Mouse (Mus musculus): ENCODE results near the gene Mvb12a.

Mvb12a gene

GRCm38 (mm10) chr8:71586891-71587290, 44.2 kb downstream of the Mvb12a start:
- Histone ChIP-seq H3K4me1 (replicated peaks; ENCODE audit: low read depth, low read length) (peaks cover 54% of the 10 kb centered on the region), H3K27me3 (ENCODE audit: insufficient read depth, low read length) (peaks cover 27% of the 10 kb centered on the region), H3K9me3 (ENCODE audit: low read length) (no peaks in the 10 kb centered on the region), H3K36me3 (ENCODE audit: insufficient read depth, low read length) (peaks cover 27% of the 10 kb centered on the region), H3K4me3 (replicated peaks; ENCODE audit: low read length) (no peak overlapping the region)
- TF ChIP-seq CTCF (conservative IDR thresholded peaks at IDR 0.05; ENCODE audit: low read length) (peak; percentile 81), NANOG (IDR thresholded peaks at IDR 0.05; ENCODE audit: borderline replicate concordance, low read length) (no peak), POU5F1 (IDR thresholded peaks at IDR 0.05; ENCODE audit: borderline replicate concordance, low read length) (no peak)

- peaks cover 17% of the 10 kb centered on the region for H3K27me3 ChIP-seq (ENCODE audit: insufficient read depth, low read length)
- H3K9me3 ChIP-seq (ENCODE audit: low read length), result no peaks in the 10 kb centered on the region
- H3K4me1 ChIP-seq (replicated peaks; ENCODE audit: low read depth, low read length), result peaks cover 64% of the 10 kb centered on the region
- TF ChIP-seq POU5F1 (IDR thresholded peaks at IDR 0.05; ENCODE audit: borderline replicate concordance, low read length), result no peak
- no peak for TF ChIP-seq CTCF (conservative IDR thresholded peaks at IDR 0.05; ENCODE audit: low read length)
- TF ChIP-seq NANOG (IDR thresholded peaks at IDR 0.05; ENCODE audit: borderline replicate concordance, low read length), result no peak
- peaks cover 32% of the 10 kb centered on the region for H3K36me3 ChIP-seq (ENCODE audit: insufficient read depth, low read length)
- H3K4me3 ChIP-seq (replicated peaks; ENCODE audit: low read length), result no peak overlapping the region
These were observed 46.0 kb downstream of the Mvb12a start for GRCm38 (mm10) chr8:71588762-71589161.

- Histone ChIP-seq H3K36me3 (ENCODE audit: insufficient read depth, low read length) (peaks cover 26% of the 10 kb centered on the region), H3K27me3 (ENCODE audit: insufficient read depth, low read length) (0 out of 2 replicates have a peak, but pooled peaks cover 3% of the 10 kb centered on the region), H3K4me1 (replicated peaks; ENCODE audit: low read depth, low read length) (peaks cover 65% of the 10 kb centered on the region), H3K9me3 (ENCODE audit: low read length) (no peaks in the 10 kb centered on the region), H3K4me3 (replicated peaks; ENCODE audit: low read length) (peak overlapping the region; percentile 95)
- TF ChIP-seq CTCF (conservative IDR thresholded peaks at IDR 0.05; ENCODE audit: low read length), result no peak
- no peak for TF ChIP-seq NANOG (IDR thresholded peaks at IDR 0.05; ENCODE audit: borderline replicate concordance, low read length)
- no peak for TF ChIP-seq POU5F1 (IDR thresholded peaks at IDR 0.05; ENCODE audit: borderline replicate concordance, low read length)
These were observed 48.3 kb downstream of the Mvb12a start for GRCm38 (mm10) chr8:71591017-71591416.

- peaks cover 71% of the 10 kb centered on the region for H3K4me1 ChIP-seq (replicated peaks; ENCODE audit: low read depth, low read length)
- H3K4me3 ChIP-seq (replicated peaks; ENCODE audit: low read length), result peak within 1 kb of the TSS; percentile 95
- TF ChIP-seq CTCF (conservative IDR thresholded peaks at IDR 0.05; ENCODE audit: low read length) (no peak), NANOG (IDR thresholded peaks at IDR 0.05; ENCODE audit: borderline replicate concordance, low read length) (no peak), POU5F1 (IDR thresholded peaks at IDR 0.05; ENCODE audit: borderline replicate concordance, low read length) (no peak)
- peaks cover 4% of the 10 kb centered on the region; the same call in 1 of the 2 replicates for H3K27me3 ChIP-seq (ENCODE audit: insufficient read depth, low read length)
- H3K9me3 ChIP-seq (ENCODE audit: low read length), result no peaks in the 10 kb centered on the region
- H3K36me3 ChIP-seq (ENCODE audit: insufficient read depth, low read length), result peaks cover 30% of the 10 kb centered on the region
These were observed 49.0 kb downstream of the Mvb12a start, which contains the start of gene Pgls for GRCm38 (mm10) chr8:71591471-71592373. Gene Pgls (plus strand): TSS chr8:71592176.

- Histone ChIP-seq H3K4me1 (replicated peaks; ENCODE audit: low read depth, low read length) (peaks cover 75% of the 10 kb centered on the region), H3K36me3 (ENCODE audit: insufficient read depth, low read length) (peaks cover 34% of the 10 kb centered on the region), H3K9me3 (ENCODE audit: low read length) (no peaks in the 10 kb centered on the region), H3K4me3 (replicated peaks; ENCODE audit: low read length) (peak overlapping the region; percentile 95), H3K27me3 (ENCODE audit: insufficient read depth, low read length) (peaks cover 11% of the 10 kb centered on the region)
- TF ChIP-seq NANOG (IDR thresholded peaks at IDR 0.05; ENCODE audit: borderline replicate concordance, low read length) (no peak), POU5F1 (IDR thresholded peaks at IDR 0.05; ENCODE audit: borderline replicate concordance, low read length) (no peak), CTCF (conservative IDR thresholded peaks at IDR 0.05; ENCODE audit: low read length) (no peak)
These were observed 49.9 kb downstream of the Mvb12a start for GRCm38 (mm10) chr8:71592374-71593170.

- Histone ChIP-seq H3K4me3 (replicated peaks; ENCODE audit: low read length) (peak overlapping the region; percentile 95), H3K4me1 (replicated peaks; ENCODE audit: low read depth, low read length) (peaks cover 69% of the 10 kb centered on the region), H3K27me3 (ENCODE audit: insufficient read depth, low read length) (peaks cover 18% of the 10 kb centered on the region), H3K9me3 (ENCODE audit: low read length) (no peaks in the 10 kb centered on the region), H3K36me3 (ENCODE audit: insufficient read depth, low read length) (peaks cover 32% of the 10 kb centered on the region)
- TF ChIP-seq CTCF (conservative IDR thresholded peaks at IDR 0.05; ENCODE audit: low read length) (no peak), POU5F1 (IDR thresholded peaks at IDR 0.05; ENCODE audit: borderline replicate concordance, low read length) (no peak)
These were observed 51.0 kb downstream of the Mvb12a start for GRCm38 (mm10) chr8:71593556-71594323.

- Histone ChIP-seq H3K4me3 (replicated peaks; ENCODE audit: low read length) (no peak overlapping the region), H3K4me1 (replicated peaks; ENCODE audit: low read depth, low read length) (peaks cover 63% of the 10 kb centered on the region), H3K27me3 (ENCODE audit: insufficient read depth, low read length) (peaks cover 24% of the 10 kb centered on the region), H3K9me3 (ENCODE audit: low read length) (no peaks in the 10 kb centered on the region), H3K36me3 (ENCODE audit: insufficient read depth, low read length) (peaks cover 38% of the 10 kb centered on the region)
- no peak for TF ChIP-seq POU5F1 (IDR thresholded peaks at IDR 0.05; ENCODE audit: borderline replicate concordance, low read length)
- TF ChIP-seq NANOG (IDR thresholded peaks at IDR 0.05; ENCODE audit: borderline replicate concordance, low read length), result no peak
- no peak for TF ChIP-seq CTCF (conservative IDR thresholded peaks at IDR 0.05; ENCODE audit: low read length)
These were observed 51.6 kb downstream of the Mvb12a start for GRCm38 (mm10) chr8:71594324-71594722.

All from E14TG2a.4 (cell line).